Mouse (Mus musculus): ENCODE results near the gene Cerkl. TPM values are rescaled to one million over a fixed set of nuclear protein-coding genes. Genes with fewer than 3 reads are reported as not detected.

Cerkl gene
- polyA plus RNA-seq, 1 experiment from 2014 or later = 1.8 TPM

GRCm38 (mm10) chr2:79454786-79455446 is 1.7 kb downstream of the Cerkl start:
- no peaks in the 10 kb centered on the region for H3K4me1 ChIP-seq (ENCODE audit: insufficient read depth, low read depth, low read length)
- H3K27me3 ChIP-seq (replicated peaks; ENCODE audit: insufficient read depth, low read length) = peaks cover 57% of the 10 kb centered on the region
- ATAC-seq (no peak), DNase-seq (ENCODE audit: low spot score) (no peak)
- no peaks in the 10 kb centered on the region for H3K9me3 ChIP-seq (ENCODE audit: low read length)
- no peak overlapping the region for H3K9ac ChIP-seq (replicated peaks; ENCODE audit: low read depth)
- TF ChIP-seq CTCF (IDR thresholded peaks at IDR 0.05) (no peak), EP300 (IDR thresholded peaks at IDR 0.05) (no peak)
- WGBS = 19% methylated on average over 15 of the region's 15 CpGs
- H3K4me2 ChIP-seq (replicated peaks; ENCODE audit: low read depth, low read length) = no peak overlapping the region
- no peaks in the 10 kb centered on the region for H3K36me3 ChIP-seq (ENCODE audit: insufficient read depth, low read length)
- no peak overlapping the region for H3K4me3 ChIP-seq (ENCODE audit: low read depth, low read length)
- no peak overlapping the region for H3K27ac ChIP-seq (ENCODE audit: low read length)

- Histone ChIP-seq H3K27ac (ENCODE audit: low read length) (no peak overlapping the region), H3K27me3 (replicated peaks; ENCODE audit: insufficient read depth, low read length) (peaks cover 49% of the 10 kb centered on the region), H3K9ac (replicated peaks; ENCODE audit: low read depth) (no peak overlapping the region), H3K4me1 (ENCODE audit: insufficient read depth, low read depth, low read length) (no peaks in the 10 kb centered on the region), H3K4me3 (ENCODE audit: low read depth, low read length) (peak overlapping the region; percentile 30), H3K4me2 (replicated peaks; ENCODE audit: low read depth, low read length) (peak overlapping the region; percentile 56), H3K36me3 (ENCODE audit: insufficient read depth, low read length) (no peaks in the 10 kb centered on the region), H3K9me3 (ENCODE audit: low read length) (no peaks in the 10 kb centered on the region)
- no peak for TF ChIP-seq CTCF (IDR thresholded peaks at IDR 0.05)
- no peak for TF ChIP-seq EP300 (IDR thresholded peaks at IDR 0.05)
- peak; percentile 80 for ATAC-seq
- DNase-seq (ENCODE audit: low spot score) = peak; percentile 83
- 3% methylated on average over 55 of the region's 55 CpGs for WGBS
Observed at GRCm38 (mm10) chr2:79453901-79454781, 2.4 kb downstream of the Cerkl start.

GRCm38 (mm10) chr2:79451438-79451837 is 5.1 kb downstream of the Cerkl start:
- no peak for TF ChIP-seq EP300 (IDR thresholded peaks at IDR 0.05)
- TF ChIP-seq CTCF (IDR thresholded peaks at IDR 0.05) = no peak
- Histone ChIP-seq H3K4me1 (ENCODE audit: insufficient read depth, low read depth, low read length) (no peaks in the 10 kb centered on the region), H3K27me3 (replicated peaks; ENCODE audit: insufficient read depth, low read length) (peaks cover 23% of the 10 kb centered on the region), H3K36me3 (ENCODE audit: insufficient read depth, low read length) (no peaks in the 10 kb centered on the region), H3K27ac (ENCODE audit: low read length) (no peak overlapping the region), H3K9me3 (ENCODE audit: low read length) (no peaks in the 10 kb centered on the region), H3K4me3 (ENCODE audit: low read depth, low read length) (no peak overlapping the region), H3K4me2 (replicated peaks; ENCODE audit: low read depth, low read length) (no peak overlapping the region), H3K9ac (replicated peaks; ENCODE audit: low read depth) (no peak overlapping the region)
- DNase-seq (ENCODE audit: low spot score) (no peak), ATAC-seq (no peak)
- WGBS = 42% methylated on average over 5 of the region's 5 CpGs

GRCm38 (mm10) chr2:79450684-79451394 is 5.7 kb downstream of the Cerkl start:
- Histone ChIP-seq H3K27me3 (replicated peaks; ENCODE audit: insufficient read depth, low read length) (peaks cover 20% of the 10 kb centered on the region), H3K4me1 (ENCODE audit: insufficient read depth, low read depth, low read length) (no peaks in the 10 kb centered on the region), H3K27ac (ENCODE audit: low read length) (no peak overlapping the region), H3K36me3 (ENCODE audit: insufficient read depth, low read length) (no peaks in the 10 kb centered on the region), H3K4me2 (replicated peaks; ENCODE audit: low read depth, low read length) (no peak overlapping the region), H3K4me3 (ENCODE audit: low read depth, low read length) (no peak overlapping the region), H3K9me3 (ENCODE audit: low read length) (no peaks in the 10 kb centered on the region), H3K9ac (replicated peaks; ENCODE audit: low read depth) (no peak overlapping the region)
- 68% methylated on average over 4 of the region's 4 CpGs for WGBS
- DNase-seq (ENCODE audit: low spot score) = no peak
- TF ChIP-seq EP300 (IDR thresholded peaks at IDR 0.05) = no peak
- no peak for TF ChIP-seq CTCF (IDR thresholded peaks at IDR 0.05)
- ATAC-seq = no peak

- Histone ChIP-seq H3K9me3 (ENCODE audit: low read length) (no peaks in the 10 kb centered on the region), H3K4me1 (ENCODE audit: insufficient read depth, low read depth, low read length) (no peaks in the 10 kb centered on the region), H3K4me3 (ENCODE audit: low read depth, low read length) (no peak overlapping the region), H3K9ac (replicated peaks; ENCODE audit: low read depth) (no peak overlapping the region), H3K4me2 (replicated peaks; ENCODE audit: low read depth, low read length) (no peak overlapping the region), H3K27me3 (replicated peaks; ENCODE audit: insufficient read depth, low read length) (peaks cover 7% of the 10 kb centered on the region), H3K36me3 (ENCODE audit: insufficient read depth, low read length) (no peaks in the 10 kb centered on the region), H3K27ac (ENCODE audit: low read length) (no peak overlapping the region)
- no peak for ATAC-seq
- no peak for DNase-seq (ENCODE audit: low spot score)
- TF ChIP-seq EP300 (IDR thresholded peaks at IDR 0.05) (no peak), CTCF (IDR thresholded peaks at IDR 0.05) (no peak)
- 65% methylated on average over 4 of the region's 4 CpGs for WGBS
Observed at GRCm38 (mm10) chr2:79449371-79449770, 7.2 kb downstream of the Cerkl start.

- ATAC-seq (no peak), DNase-seq (ENCODE audit: low spot score) (no peak)
- Histone ChIP-seq H3K4me1 (ENCODE audit: insufficient read depth, low read depth, low read length) (no peaks in the 10 kb centered on the region), H3K4me2 (replicated peaks; ENCODE audit: low read depth, low read length) (no peak overlapping the region), H3K9me3 (ENCODE audit: low read length) (no peaks in the 10 kb centered on the region), H3K4me3 (ENCODE audit: low read depth, low read length) (no peak overlapping the region), H3K9ac (replicated peaks; ENCODE audit: low read depth) (no peak overlapping the region), H3K27me3 (replicated peaks; ENCODE audit: insufficient read depth, low read length) (no peaks in the 10 kb centered on the region), H3K36me3 (ENCODE audit: insufficient read depth, low read length) (no peaks in the 10 kb centered on the region), H3K27ac (ENCODE audit: low read length) (no peak overlapping the region)
- no peak for TF ChIP-seq EP300 (IDR thresholded peaks at IDR 0.05)
- TF ChIP-seq CTCF (IDR thresholded peaks at IDR 0.05) = no peak
- WGBS = 54% methylated on average over 1 of the region's 1 CpGs
Observed at GRCm38 (mm10) chr2:79447198-79447597, 9.4 kb downstream of the Cerkl start.

Data from lung, postnatal 0 days (tissue).